Mouse (Mus musculus) myocyte (in vitro differentiated cells): ENCODE measurements around the gene Coch. TPM values are rescaled to one million over a fixed set of nuclear protein-coding genes. Genes with fewer than 3 reads are reported as not detected.
"Not testable (repeated sequence)": the region's sequence is repeated elsewhere in the genome, so short reads cannot be mapped to it uniquely, and the experiment has no call there.

Source experiments
- H3K27me3 ChIP-seq: one replicate; pipeline ENCODE4 v1.6.1; 2011; ENCODE audit not compliant: control insufficient read depth, insufficient read depth, insufficient read length
- H3K36me3 ChIP-seq: one replicate; pipeline ENCODE4 v1.6.1; 2011; ENCODE audit not compliant: control insufficient read depth, insufficient read depth
- H3K4me2 ChIP-seq: one replicate; pipeline ENCODE4 v1.6.1; 2011; ENCODE audit warnings: low read depth, control low read depth
- H3K4me3 ChIP-seq: one replicate; pipeline ENCODE4 v1.5.1; 2011; ENCODE audit warnings: mild to moderate bottlenecking, control low read depth, moderate library complexity
- H3K79me2 ChIP-seq: one replicate; pipeline ENCODE4 v1.6.1; 2011; ENCODE audit not compliant: control insufficient read depth, insufficient read depth
- H3ac ChIP-seq: one replicate; pipeline ENCODE4 v1.6.1; 2011; ENCODE audit not compliant: control insufficient read depth, insufficient read length
- CEBPB ChIP-seq: IDR thresholded peaks from 2 replicates; pipeline ENCODE4 v1.6.1; 2011; ENCODE audit warnings: mild to moderate bottlenecking, moderate library complexity; ENCODE audit not compliant: poor library complexity, insufficient read depth, severe bottlenecking
- E2F4 ChIP-seq: IDR thresholded peaks from one replicate; pipeline ENCODE4 v1.6.1; 2011; ENCODE audit warnings: mild to moderate bottlenecking, control low read depth, moderate library complexity; ENCODE audit not compliant: insufficient read depth
- MAX ChIP-seq: IDR thresholded peaks from one replicate; pipeline ENCODE4 v1.6.1; 2011; ENCODE audit warnings: low read depth, mild to moderate bottlenecking, control low read depth
- MYOD1 ChIP-seq, 3 experiments: IDR thresholded peaks; one replicate each; pipeline ENCODE4 v1.6.1; 2011; ENCODE audit warnings: control low read depth in 2 of 3, low read depth in 2 of 3, mild to moderate bottlenecking in 2 of 3, moderate library complexity in 1 of 3; ENCODE audit not compliant: insufficient read length in 2 of 3, control insufficient read depth in 1 of 3
- MYOG ChIP-seq, 3 experiments: IDR thresholded peaks; one replicate each; pipeline ENCODE4 v1.6.1; 2011; ENCODE audit warnings: control low read depth in 2 of 3, low read depth in 2 of 3, mild to moderate bottlenecking in 2 of 3; ENCODE audit not compliant: insufficient read length in 2 of 3, control insufficient read depth in 1 of 3, insufficient read depth in 1 of 3
- POLR2A ChIP-seq: IDR thresholded peaks from one replicate; pipeline ENCODE4 v1.6.1; 2011; ENCODE audit warnings: low read depth, mild to moderate bottlenecking, control low read depth, moderate library complexity; ENCODE audit not compliant: insufficient read length
- POLR2AphosphoS2 ChIP-seq: IDR thresholded peaks from one replicate; pipeline ENCODE4 v1.6.1; 2011; ENCODE audit warnings: low read depth, control low read depth; ENCODE audit not compliant: insufficient read length
- REST ChIP-seq: IDR thresholded peaks from one replicate; pipeline ENCODE4 v1.6.1; 2011; ENCODE audit warnings: mild to moderate bottlenecking, control low read depth, moderate library complexity; ENCODE audit not compliant: insufficient read depth, insufficient read length
- SRF ChIP-seq: IDR thresholded peaks from one replicate; pipeline ENCODE4 v1.6.1; 2011; ENCODE audit warnings: low read depth; ENCODE audit not compliant: control insufficient read depth, insufficient read length
- TCF12 ChIP-seq: IDR thresholded peaks from one replicate; pipeline ENCODE4 v1.6.1; 2011; ENCODE audit warnings: mild to moderate bottlenecking, control low read depth; ENCODE audit not compliant: poor library complexity, insufficient read depth, severe bottlenecking
- TCF3 ChIP-seq: IDR thresholded peaks from one replicate; pipeline ENCODE4 v1.6.1; 2011; ENCODE audit warnings: low read depth, control low read depth; ENCODE audit not compliant: insufficient read length
- USF1 ChIP-seq: IDR thresholded peaks from one replicate; pipeline ENCODE4 v1.6.1; 2011; ENCODE audit warnings: low read depth, mild to moderate bottlenecking, control low read depth, moderate library complexity
- polyA plus RNA-seq: library from polyadenylated mRNA; unstranded; fragments of >200 nt; fragmentation: generic; extraction: Trizol; gene quantifications from one replicate; pipeline ENCODE4 v1.2.1, GENCODE M21; 2012; ENCODE audit warnings: missing spikeins

Gene Coch
- polyA plus RNA-seq, 1 experiment, result 0.01 TPM

- no peaks in the 10 kb centered on the region for H3K27me3 ChIP-seq
- no peak overlapping the region for H3K4me3 ChIP-seq
- H3K79me2 ChIP-seq, result peaks cover 56% of the 10 kb centered on the region
- H3ac ChIP-seq, result no peak overlapping the region
- peaks cover 25% of the 10 kb centered on the region for H3K36me3 ChIP-seq
- TF ChIP-seq MAX (no peak), TCF12 (no peak), E2F4 (no peak)
- H3K4me2 ChIP-seq, result no peak overlapping the region
Measured at GRCm38 (mm10) chr12:51636260-51636659, 43.1 kb downstream of the Coch start.

- Histone ChIP-seq H3K79me2 (peaks cover 56% of the 10 kb centered on the region), H3K27me3 (no peaks in the 10 kb centered on the region), H3K36me3 (peaks cover 32% of the 10 kb centered on the region), H3K4me2 (no peak overlapping the region), H3K4me3 (no peak overlapping the region), H3ac (no peak overlapping the region)
- TF ChIP-seq MYOD1 (IDR thresholded peaks at IDR 0.05; ENCODE audit: control insufficient read depth in 1 of 3, insufficient read length in 2 of 3, low read depth in 2 of 3) (no peak), REST (no peak), TCF3 (no peak), POLR2A (no peak), TCF12 (no peak), POLR2AphosphoS2 (no peak), E2F4 (no peak), CEBPB (no peak), SRF (no peak), MYOG (IDR thresholded peaks at IDR 0.05; ENCODE audit: control insufficient read depth in 1 of 3, insufficient read depth in 1 of 3, insufficient read length in 2 of 3, low read depth in 2 of 3) (no peak), USF1 (no peak), MAX (no peak)
Measured at GRCm38 (mm10) chr12:51636689-51637470, 43.7 kb downstream of the Coch start.

DNA sequence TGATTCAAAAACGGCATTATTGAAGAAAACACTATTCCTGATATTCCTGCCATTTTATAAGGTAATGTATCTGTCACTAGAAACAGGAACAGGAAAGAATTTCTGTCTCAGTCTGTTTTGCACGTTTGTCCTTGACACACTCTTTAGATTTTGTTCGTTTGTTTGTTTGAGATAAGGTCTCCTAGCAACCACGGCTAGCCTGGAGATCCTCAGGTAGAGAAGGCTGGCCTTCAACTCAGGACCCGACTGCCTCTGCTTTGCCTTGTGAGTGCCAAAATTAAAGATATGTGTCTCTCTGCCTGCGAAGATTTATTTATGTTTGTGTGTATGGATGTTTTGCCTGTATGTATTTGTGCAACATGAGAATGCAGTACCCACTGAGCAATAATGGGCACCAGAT is 48.7 kb downstream of the Coch start:
- Histone ChIP-seq H3K4me3 (no peak overlapping the region), H3ac (no peak overlapping the region), H3K79me2 (peaks cover 53% of the 10 kb centered on the region), H3K4me2 (no peak overlapping the region), H3K36me3 (peaks cover 50% of the 10 kb centered on the region), H3K27me3 (no peaks in the 10 kb centered on the region)
- TF ChIP-seq USF1, result no peak
- TF ChIP-seq MAX, result no peak
- TF ChIP-seq E2F4, result no peak
- TF ChIP-seq POLR2AphosphoS2, result no peak
- TF ChIP-seq MYOG (IDR thresholded peaks at IDR 0.05; ENCODE audit: control insufficient read depth in 1 of 3, insufficient read depth in 1 of 3, insufficient read length in 2 of 3, low read depth in 2 of 3), result no peak
- TF ChIP-seq TCF3, result no peak
- TF ChIP-seq TCF12, result no peak
- no peak for TF ChIP-seq MYOD1 (IDR thresholded peaks at IDR 0.05; ENCODE audit: control insufficient read depth in 1 of 3, insufficient read length in 2 of 3, low read depth in 2 of 3)
- no peak for TF ChIP-seq POLR2A
- no peak for TF ChIP-seq REST
- TF ChIP-seq CEBPB, result no peak
- no peak for TF ChIP-seq SRF

DNA sequence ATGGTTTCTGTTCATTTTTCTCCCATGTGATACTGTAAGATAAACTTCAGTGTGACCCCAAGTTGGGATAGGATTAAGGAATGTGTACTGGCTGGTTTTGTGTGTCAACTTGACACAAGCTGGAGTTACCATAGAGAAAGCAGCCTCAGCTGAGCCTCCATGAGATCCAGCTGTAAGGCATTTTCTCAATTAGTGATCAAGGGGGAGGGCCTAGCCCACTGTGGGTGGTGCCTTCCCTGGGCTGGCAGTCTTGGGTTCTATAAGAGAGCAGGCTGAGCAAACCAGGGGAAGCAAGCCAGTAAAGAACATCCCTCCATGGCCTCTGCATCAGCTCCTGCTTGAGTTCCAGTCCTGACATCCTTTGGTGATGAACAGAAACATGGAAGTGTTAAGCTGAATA is 56.3 kb downstream of the Coch start:
- not testable (repeated sequence) for H3K27me3 ChIP-seq, H3ac ChIP-seq, H3K4me2 ChIP-seq, H3K4me3 ChIP-seq
- Histone ChIP-seq H3K36me3 (peaks cover 55% of the 10 kb centered on the region), H3K79me2 (peaks cover 23% of the 10 kb centered on the region)

Other genes with a start within 250 kb of the Coch start
- gene G2e3, start 245.3 kb upstream of the Coch start, polyA plus RNA-seq, result 1.5 TPM
- gene Scfd1, start 215.8 kb upstream of the Coch start, polyA plus RNA-seq, result 14.3 TPM
- gene Ap4s1, start 97.7 kb downstream of the Coch start, polyA plus RNA-seq, result 12.4 TPM
- 31.3 TPM for gene Strn3, start 98.6 kb downstream of the Coch start, polyA plus RNA-seq
- gene Hectd1, start 236.2 kb downstream of the Coch start, polyA plus RNA-seq, result 15.4 TPM